Mouse (Mus musculus): ENCODE measurements at regions not wholly inside any gene's neighbourhood (a gene's known extent, or its start where the extent isn't known, plus 50 kb on each side); places are given as distances from the start of the nearest gene placed in this dataset.

DNA sequence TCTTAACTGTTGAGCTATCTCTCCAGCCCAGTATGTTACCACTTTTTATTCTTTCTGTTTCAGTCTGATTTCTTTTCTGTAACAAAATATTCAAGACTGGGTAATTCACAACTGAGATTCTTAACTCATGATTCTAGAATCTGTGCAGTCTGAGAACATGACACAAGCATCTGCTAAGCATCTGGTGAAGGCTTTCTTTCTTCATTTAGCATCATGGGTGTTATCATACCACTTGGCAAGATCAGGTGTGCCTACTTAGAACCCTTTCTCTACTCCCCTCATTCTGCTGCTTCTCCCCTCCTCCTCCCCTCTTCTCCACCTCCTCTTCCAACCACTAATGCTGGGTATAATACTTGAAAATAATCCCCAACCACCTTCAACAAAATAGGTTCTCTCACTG, 62.1 kb upstream of the Pfn2 start:
- no peak for DNase-seq (ENCODE audit: low read depth, low spot score)

DNA sequence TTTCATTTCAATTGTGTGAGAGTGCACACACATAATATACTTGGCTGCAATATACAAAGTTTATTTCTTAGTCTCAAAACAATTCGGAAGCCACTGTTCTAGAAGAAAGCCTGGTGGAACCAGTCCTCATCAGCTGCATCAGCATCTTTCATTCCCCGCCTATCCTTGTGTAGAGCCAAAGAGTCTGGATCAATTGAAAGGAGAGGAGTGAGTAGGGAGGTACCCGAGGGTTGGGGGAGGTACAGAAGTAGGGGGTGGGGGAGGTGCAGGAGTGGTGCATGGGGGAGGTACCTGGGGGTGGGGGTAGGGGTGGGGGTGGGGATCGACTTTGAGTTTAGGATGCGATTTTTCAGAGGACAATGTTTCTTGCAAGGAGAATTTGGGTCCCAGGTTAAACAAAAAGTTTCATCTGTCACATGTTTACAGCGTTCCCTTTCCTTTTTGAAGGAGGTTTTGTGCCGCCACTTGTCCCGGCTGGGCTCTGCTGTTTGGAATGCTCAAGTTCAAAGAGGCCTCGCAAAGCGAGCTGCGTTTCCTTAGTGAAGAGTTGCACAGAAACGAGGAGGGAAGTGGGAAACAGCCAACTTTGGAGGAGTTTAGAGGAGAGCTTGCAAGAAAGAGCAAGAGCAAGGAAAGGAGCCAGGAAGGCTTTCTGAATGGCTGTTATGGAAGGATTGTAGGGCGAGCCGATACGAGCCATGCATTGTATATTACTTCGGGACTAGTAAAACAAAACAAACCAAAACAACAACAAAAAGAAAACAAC, 64.1 kb upstream of the Pfn2 start:
- DNase-seq (ENCODE audit: low read depth, low spot score): no peak

DNA sequence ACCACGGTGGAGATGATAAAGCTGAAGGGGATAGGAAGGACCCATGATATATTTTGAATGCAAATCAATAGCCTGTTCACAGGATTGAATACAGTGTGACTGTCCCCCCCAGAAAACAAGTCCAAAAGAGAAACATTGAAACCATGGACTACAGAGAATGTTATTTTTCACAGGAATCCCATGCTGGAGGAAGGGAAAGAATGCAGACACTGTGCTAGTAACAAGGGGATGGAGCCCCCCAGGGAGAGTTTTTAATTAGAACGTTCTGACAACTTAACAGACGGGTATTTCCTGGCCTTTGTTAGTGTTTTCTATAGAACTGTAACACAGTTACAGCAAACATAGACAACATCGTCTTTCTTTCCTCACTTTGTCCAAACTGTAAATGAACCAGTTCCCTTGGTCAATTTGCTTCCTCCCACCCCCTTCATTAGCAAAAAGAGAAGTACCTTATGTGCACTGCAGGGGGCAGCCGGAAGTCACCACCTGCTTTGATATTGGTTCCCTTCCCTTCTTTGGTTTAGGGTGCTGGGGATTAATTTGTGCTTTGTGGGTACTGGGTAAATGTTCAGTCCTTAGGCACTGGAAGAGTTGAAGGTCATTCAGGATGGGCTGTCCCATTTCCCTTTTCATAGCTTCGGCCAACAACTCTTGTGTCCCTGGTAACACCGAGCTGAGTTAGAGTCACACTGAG, 64.9 kb upstream of the Pfn2 start:
- no peak for DNase-seq (ENCODE audit: low read depth, low spot score)

DNA sequence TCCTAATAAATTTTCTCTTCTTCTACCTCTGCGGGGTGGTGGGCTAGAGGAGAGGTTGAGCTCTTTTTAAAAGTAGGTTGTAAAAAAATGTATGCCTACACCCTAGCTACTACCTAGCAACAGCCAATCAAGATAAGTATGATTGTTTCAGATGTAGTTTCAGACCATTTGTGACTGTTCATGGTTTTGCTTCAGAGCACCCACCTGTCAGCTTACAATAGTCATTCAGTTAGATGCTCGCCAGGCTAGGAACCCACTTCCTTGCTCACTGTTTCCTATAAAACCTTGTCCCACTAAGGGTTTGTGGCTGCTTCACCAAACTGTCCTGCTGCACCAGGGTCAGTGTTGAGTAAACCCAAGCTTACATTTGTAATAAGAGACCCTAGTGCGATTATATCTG, 66.8 kb upstream of the Pfn2 start:
- DNase-seq (ENCODE audit: low read depth, low spot score): no peak

DNA sequence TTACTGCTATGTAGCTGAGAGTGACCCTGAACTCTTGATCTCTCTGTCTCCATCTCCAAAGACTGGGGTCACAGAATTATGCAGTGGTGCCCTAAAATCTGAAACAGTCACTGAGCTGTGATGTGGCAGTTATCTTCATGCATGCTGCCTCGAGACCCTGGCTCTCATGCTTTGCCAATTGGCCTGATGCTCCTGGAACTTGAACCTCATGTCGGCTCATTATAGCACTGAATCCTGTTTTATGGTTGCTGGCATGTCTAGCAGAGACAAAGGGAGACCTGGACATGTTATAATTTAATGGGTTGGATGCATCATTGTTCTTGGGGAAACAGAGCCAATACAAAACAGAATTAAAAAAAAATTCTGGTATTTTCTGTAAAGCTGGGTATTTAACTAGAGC, 71.0 kb upstream of the Pfn2 start:
- DNase-seq (ENCODE audit: low read depth, low spot score): no peak

DNA sequence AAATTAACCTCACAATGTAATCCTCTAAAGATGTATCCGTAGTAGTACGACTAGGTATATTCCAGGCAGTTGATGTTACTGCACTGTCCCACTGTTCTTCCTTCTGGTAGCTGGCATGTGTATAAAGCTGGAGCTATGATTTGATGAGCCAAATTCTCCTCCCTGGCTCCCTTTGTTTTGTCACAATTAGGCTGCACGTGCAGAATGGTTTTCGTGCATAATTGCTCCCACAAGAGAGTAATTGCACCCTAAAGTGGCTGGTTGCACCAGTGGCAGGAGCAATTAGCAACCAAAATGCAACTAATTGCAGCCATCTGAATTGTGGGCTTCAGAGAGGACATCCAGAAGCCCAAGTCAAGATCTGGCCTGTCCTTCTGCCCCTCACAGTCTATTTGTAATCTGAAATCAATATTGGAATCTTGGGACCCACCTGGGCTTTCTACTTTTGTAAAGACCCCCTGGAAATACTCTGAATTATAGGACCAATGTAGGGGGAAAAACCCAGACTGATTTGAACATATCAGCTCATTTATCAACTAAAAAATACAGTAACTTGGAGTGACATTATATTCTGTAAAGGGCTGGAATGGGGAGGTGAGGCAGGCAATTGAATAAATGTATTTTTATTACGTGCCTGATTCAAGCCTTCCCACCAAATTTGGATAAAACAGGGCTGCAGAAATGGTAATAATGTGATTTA, 71.7 kb upstream of the Pfn2 start:
- no peak for DNase-seq (ENCODE audit: low read depth, low spot score)

DNA sequence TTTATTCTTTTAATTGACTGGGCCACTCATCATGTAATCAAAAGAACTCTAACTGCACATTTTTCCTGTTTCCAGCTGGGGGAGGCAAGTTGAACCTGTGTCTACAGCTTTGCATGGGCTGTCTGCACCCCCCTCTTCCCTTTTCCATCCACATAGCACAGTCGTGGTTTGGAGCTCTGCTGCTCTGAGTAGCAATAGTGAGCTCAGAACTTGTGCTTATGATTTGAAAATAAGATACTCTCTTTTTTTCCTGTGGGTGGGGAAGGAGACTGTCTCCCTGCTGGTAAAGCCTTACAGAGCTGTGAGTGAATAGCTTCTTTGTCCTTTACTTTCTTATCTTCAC, 72.2 kb upstream of the Pfn2 start:
- DNase-seq (ENCODE audit: low read depth, low spot score): no peak

DNA sequence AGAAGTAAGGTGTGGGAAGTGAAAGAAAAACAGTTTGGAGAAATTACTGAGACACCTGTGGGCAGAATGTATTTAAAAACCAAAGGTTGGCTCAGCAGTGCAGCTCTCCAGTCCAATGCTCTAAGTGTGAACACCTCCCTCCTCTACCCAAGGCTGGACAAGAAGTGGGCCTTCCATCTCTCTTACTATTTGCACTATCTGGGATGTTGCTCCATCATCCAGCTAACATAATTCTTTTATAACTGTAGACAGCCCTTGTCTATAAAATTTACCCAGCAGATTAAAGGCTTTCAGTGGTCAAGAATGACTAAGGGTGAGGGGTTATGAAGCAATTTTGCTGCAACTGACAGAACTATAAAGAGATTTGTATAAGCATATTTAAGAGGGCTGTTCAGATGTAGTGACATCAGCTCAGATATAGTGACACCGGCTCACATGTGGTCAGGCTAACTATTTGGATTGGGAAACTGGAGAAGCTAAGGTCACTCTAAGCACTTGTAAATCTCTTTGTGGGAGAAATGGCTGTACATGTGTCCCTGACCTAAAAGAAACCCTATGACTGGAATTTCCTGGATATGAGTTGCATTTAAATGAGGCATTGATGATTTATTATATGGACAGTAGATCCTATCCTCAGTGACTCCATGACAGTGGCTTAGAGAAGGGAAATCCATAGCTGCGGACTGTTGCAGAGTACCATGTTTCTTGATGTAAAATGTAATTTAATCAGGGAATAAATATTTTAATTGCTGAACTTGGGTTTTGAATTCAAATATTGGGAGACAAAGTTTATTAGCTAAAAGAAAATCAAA, 73.4 kb upstream of the Pfn2 start:
- DNase-seq (ENCODE audit: low read depth, low spot score): no peak

DNA sequence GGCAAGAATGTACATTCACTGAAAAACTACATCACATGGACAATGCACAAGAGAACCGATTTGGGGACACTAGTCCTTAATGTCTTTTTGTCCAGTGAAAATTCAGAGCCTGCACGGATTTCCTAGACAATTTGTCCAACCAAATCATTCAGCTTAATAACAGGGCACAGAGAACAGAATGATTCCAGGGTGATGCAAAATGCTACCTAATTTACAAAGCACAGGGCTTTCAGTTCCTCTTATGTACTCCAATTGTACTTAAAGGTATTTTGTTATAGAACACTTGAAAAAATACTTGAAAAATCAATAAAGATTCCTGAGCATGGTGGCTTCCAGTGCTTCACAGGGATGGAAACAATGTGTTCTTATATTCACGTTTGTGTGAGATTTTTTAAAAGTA, 75.2 kb upstream of the Pfn2 start:
- no peak for DNase-seq (ENCODE audit: low read depth, low spot score)

DNA sequence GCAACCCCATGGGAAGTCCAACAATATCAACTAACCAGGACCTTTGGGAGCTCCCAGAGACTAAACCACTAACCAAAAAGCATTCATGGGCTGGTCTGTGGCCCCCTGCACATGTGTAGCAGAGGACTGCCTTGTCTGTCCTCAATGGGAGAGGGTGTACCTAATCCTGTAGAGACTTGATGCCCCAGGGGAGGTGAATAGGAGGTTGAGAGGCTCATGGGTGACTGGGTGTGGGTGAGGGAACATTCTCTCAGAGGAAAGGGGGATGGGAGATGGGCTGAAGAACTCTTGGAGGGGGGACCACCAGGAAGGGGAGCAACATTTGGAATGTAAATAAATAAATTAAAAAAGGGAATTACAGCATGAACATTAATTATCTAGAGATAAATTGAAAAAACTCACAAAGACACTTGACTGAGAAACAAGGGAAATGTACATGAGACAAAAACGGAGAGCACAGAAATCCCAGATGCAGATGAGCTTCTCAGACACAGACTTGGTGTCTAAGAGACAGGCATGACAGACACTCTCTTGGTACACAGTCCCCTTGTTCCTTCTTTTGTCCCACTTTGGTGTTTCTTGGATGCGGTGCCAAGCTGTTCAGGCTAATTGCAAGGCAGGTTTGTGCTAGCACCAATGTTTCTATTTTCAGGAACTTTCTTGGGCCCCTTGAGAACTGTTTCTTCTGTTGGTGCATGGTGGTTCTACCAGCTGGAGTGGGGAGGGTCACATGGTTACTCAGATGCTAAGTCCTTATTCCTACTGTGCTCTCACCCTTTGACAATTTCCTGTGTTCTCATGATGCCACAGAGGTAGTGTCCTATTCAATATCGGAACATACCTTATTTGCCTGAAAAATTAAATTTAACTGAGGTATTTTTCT, 85.0 kb upstream of the Pfn2 start:
- no peak for DNase-seq (ENCODE audit: low read depth, low spot score)

DNA sequence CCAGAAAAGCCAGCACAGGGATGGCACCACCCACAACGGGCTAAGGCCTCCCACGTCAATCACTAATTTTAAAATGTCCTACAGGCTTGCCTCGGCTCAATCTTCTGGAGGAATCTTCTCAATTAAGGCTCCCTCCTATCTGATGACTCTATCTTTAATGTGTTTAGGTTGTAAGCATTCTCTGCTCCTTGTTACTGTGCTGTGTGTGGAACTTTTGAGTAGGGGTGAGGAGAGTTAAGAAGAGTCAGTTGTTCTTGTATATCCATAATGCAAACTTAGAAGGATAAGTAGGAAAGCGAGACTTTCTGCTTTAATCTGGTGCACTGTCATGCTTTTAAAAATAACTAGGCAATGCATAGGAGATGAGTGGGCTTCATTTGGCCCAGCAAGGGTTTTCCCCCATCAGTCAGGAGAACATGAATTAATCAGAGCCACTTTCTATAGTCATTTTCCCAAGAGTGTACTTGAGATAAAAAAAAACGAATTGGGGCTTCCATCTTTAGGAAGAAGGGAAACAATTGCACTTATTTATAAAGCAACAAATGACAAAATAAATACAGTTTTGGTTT, 87.2 kb upstream of the Pfn2 start:
- DNase-seq (ENCODE audit: low read depth, low spot score): no peak

DNA sequence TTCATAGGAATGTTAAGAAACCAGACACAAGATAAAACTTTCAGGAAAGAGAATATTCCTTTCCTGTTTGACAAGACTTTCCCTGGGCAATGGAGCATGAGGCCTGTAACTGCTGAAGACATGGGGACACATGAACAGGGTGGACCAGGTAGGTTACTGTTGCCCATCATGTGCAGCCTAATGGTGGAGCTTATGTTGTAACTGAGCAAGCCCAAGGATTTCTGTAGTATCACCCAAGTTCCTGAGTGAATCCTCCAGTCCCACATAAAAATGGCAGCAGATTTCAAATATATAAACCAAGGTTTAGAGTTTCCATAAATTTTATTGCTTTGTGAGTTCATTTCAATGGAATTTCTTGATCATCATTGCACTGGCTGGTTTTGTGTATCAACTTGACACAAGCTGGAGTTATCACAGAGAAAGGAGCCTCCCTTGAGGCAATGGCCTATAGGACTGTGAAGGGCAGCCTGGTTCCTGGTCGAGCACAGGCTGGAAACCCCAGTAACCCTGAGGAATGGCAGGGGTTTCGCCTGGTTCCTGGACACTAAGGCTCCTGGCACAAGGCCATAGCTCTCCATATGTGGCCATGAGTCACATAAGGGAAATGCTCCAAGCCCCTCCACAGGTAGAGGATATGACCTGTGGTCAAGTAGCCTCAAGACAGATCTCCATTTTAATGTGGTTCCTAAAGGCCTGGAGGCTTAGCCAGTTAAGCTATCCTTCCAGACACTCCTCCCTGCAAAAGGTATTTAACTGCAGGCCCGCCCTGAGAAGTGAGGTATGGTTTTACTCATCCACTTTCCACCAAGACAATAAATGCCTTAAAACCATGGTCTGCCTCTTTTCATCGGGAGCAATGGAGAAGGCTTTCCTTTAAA, 92.9 kb upstream of the Pfn2 start:
- no peak for DNase-seq (ENCODE audit: low read depth, low spot score)

DNA sequence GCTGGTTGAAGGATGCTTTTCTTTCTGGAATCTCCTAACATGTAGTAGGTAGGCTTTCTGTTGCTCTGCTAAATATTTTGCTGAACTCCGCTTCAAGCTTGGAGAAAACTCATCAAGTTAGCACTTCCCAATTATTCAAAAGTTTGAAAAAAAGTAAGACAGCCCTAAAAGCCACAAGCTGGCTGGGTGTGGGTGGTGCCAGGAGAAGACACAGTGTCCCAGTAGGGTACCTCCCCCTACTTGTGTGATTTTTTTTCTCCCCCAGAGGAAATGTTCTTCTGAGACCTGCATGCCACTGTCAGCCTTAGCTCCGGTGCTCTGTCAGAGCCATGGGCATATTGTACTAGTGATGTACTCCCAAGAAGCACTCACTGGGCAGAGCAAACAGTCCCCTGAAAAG, 96.8 kb upstream of the Pfn2 start:
- no peak for DNase-seq (ENCODE audit: low read depth, low spot score)

DNA sequence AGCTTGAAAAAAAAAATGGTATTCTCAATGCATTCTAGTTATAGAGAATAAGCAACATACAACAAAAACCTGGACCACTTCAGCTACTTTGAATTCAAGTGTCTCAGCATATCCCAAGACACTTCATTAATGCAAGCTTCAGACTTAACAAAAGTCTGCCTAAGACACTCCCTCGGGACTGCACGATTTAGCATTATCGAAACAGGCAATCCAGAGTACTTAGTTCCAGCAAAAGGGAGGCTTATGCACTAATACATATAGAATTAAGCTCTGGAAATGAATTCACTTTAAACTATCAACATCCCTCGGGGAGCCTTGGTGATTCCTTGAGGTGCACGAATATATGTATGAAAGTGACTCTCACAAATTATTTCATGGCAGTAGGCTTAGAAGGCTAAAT, 97.9 kb upstream of the Pfn2 start:
- no peak for DNase-seq (ENCODE audit: low read depth, low spot score)

DNA sequence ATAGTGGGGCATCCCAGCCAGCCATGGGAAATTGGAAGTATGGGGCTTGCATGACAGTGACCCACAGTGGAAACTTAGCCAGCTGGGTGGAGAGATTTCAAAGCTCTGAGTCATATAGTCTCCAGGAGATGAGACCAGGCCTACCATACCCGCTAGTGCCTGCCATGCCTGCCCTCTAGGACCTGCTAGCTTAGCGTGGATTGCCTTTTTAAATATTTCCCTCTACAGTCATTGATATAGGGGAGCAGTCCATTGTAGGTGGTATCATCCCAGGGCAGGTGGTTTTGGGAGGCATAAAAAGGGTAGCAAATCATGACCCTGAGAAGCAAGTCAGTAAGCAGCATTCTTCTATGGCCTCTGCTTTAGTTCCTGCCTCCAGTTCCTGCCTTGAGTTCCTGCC, 99.5 kb upstream of the Pfn2 start:
- no peak for DNase-seq (ENCODE audit: low read depth, low spot score)

DNA sequence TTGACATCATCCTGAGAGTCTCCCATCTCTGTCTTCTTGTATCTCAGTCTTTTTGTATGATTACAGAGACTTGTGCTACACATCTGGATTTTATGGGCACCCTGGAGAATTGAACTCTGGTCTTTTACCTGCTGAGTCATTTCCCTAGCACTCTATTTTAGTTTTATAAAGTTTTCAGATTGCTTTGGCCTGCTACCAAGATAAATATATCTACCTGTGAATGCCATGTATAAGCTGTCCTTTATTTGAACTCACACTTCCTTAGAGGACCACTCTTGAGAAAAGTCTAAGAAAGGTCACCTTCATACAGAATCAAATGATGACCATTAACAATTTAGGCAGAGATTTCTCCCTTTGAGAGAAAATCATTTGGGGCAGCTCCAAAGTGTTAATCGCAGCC, 100.8 kb upstream of the Pfn2 start:
- DNase-seq (ENCODE audit: low read depth, low spot score): no peak

DNA sequence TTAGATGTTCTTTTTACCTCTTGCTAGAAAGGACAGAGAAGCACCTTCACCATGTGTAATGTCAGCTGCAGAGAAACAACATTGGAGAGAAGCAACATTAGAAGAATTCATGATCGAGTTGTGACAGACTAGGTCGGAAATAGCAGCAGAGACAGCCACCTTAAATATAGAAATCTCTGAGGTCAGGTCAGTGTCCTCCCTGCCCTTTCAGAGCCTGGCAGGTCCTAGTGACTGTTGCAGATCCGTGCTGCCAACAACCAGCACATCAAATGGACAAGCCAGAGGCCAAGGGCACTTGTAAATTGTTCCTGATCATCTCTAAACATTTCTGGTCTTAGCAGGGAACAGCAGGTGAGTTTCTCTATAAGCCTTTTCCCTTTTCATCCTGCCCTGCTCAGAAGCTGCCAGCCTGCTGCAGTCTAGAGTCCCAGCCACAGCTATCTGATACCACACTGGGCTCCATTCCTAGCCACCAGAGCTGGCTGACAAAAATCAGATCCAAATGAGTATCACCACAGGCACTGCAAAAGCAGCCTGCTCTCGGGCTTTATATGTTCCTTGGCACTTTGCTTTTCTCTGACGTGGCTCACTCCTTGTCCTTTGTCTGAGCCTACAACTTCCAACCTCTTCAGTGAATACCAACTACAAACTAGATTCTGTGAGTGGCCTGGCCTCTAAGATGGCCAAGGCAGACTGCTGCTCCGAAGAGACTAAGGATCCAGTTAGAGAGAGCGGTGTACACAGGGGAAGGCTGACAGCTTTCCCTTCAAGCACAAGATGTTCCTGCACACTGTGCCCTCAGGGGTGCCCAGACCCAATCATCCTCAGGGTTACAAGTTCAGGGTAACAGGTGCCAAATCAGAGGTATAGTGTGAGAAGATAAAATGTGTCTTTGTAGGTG, 102.8 kb upstream of the Pfn2 start:
- DNase-seq (ENCODE audit: low read depth, low spot score): no peak

DNA sequence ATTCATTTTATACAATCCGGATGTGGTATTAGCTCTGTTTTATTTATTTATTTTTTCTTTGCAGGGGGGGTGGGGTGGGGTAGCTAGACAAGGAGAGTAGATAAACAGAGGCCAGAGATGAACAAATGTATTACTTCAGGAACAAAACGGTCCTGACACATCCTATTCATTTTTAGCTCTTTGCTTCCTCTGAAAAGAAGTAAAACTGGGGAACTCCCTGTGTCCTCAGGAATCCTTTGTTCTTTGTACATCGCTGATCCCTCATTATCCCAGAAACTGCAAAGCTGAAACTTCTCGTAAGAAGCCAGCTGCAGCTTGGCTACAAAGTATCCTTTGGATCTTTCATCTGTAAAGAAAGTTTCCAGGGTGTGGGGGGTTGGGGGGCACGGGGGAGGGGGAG, 103.6 kb upstream of the Pfn2 start:
- DNase-seq (ENCODE audit: low read depth, low spot score): no peak

DNA sequence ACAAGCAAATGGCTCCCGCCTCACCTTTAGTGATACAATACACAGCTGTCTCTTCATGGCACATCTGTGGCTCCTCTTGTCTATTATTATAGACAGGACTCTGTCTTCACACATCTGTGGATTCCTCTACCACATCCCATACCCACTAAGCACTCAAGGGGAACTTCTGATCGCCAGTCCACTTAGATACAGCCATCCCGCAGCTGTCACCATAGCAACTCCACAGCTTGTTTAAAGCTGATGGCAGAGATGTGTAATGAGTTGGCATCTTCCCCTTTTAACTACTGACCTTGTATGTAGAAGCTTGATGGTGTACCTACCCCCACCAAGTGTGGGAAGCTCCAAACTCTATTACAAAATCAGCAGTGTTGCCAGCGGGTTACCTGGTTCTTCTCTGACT, 109.5 kb upstream of the Pfn2 start:
- DNase-seq (ENCODE audit: low read depth, low spot score): no peak
